In the genomic region with DNA sequence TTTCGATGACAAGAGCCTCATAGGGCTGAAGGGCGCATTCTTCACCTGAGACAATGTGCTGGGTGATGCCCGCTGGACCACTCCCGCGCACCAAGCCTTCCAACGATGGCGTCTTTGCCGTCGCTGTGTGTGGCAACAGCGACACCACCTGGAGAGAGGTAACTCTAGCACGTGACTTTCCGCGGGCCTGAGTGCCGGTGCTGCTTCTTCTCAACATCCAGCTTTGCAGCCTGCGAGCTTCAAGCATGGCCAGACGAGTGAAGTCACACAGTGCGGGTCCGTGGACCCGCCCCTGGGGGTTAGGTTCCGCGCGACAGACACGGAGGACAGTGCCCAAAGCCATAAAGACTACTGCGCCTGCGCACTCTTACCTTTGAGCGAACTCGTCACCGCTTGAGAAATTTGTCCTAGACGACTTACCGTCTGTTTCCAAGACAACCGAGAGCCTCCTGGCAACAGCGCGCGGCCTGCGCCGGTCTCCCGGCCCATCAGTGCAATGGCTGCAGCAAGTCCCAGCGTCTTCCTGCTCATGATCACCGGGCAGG, we compare ENCODE assay signal across 8 mouse cellular contexts. TPM values are rescaled to one million over a fixed set of nuclear protein-coding genes. Genes with fewer than 3 reads are reported as not detected.
DNase-seq lines count a peak whose midpoint lies in the region; ATAC-seq lines count a peak whose summit lies in the region.

Gene B9d1 (plus strand): TSS at position 432 of the 545 bp plus-strand sequence.

- peaks cover 24% of the 10 kb centered on the region for H3K4me1 ChIP-seq in hindbrain, embryonic 15.5 days (replicated peaks)

- no peaks in the 10 kb centered on the region for H3K27me3 ChIP-seq in hindbrain, embryonic 15.5 days

- peak within 1 kb of the TSS; percentile 65 for H3K4me3 ChIP-seq in hindbrain, embryonic 15.5 days

- peak within 1 kb of the TSS; percentile 65 for H3K4me2 ChIP-seq in hindbrain, embryonic 15.5 days

- ATAC-seq in hindbrain, embryonic 15.5 days (ENCODE audit: low FRiP score, low read depth) = peak; percentile 95

- H3K9me3 ChIP-seq in hindbrain, embryonic 15.5 days = no peaks in the 10 kb centered on the region

- peak; percentile 92 for DNase-seq in T-cell, adult 2 months (ENCODE audit: low spot score)
- DNase-seq in cerebellum, postnatal 36 days = peak; percentile 96 to 100
- peak; percentile 99 to 100 for DNase-seq in frontal cortex, postnatal 36 days (ENCODE audit: low spot score in 2 of 2)
- peak; percentile 96 for DNase-seq in left cerebral cortex, adult 11 months (ENCODE audit: low spot score)
- DNase-seq in lung, postnatal 4 days = peak; percentile 94 to 96
- DNase-seq in retina, postnatal 7 days (ENCODE audit: low read depth, low spot score) = peak; percentile 99
- peak; percentile 92 for DNase-seq in urinary bladder, adult 2 months (ENCODE audit: low spot score)

- peak within 1 kb of the TSS; percentile 94 for H3K27ac ChIP-seq in hindbrain, embryonic 15.5 days (replicated peaks)

- WGBS in hindbrain, embryonic 15.5 days = 1% methylated on average over 39 of the region's 39 CpGs

- H3K9ac ChIP-seq in hindbrain, embryonic 15.5 days = peak within 1 kb of the TSS; percentile 68

- 0 out of 2 replicates have a peak, but pooled peaks cover 1% of the 10 kb centered on the region for H3K36me3 ChIP-seq in hindbrain, embryonic 15.5 days

RNA-seq across cellular contexts. Expression of gene B9d1, which starts in this region (rescaled TPM):
- polyA plus RNA-seq in hindbrain, embryonic 15.5 days (2015; fragmentation: Nextera tagmentation; extraction: Ambion mirVana) = 31.6 and 34.9 TPM in 2 replicates
- 25.2 and 29.8 TPM in 2 replicates for polyA plus RNA-seq in urinary bladder, adult 2 months (2012; rRNA removed)

Comparison
In these comparisons a context has a peak if more than half of its experiments do, and no peak if none do; other contexts are left out.
1. Peak in every context shown above with its lines: DNase-seq, ATAC-seq, H3K4me3 ChIP-seq and H3K27ac ChIP-seq.